Comparison of ENCODE assay signal across 8 mouse cellular contexts in the genomic region with DNA sequence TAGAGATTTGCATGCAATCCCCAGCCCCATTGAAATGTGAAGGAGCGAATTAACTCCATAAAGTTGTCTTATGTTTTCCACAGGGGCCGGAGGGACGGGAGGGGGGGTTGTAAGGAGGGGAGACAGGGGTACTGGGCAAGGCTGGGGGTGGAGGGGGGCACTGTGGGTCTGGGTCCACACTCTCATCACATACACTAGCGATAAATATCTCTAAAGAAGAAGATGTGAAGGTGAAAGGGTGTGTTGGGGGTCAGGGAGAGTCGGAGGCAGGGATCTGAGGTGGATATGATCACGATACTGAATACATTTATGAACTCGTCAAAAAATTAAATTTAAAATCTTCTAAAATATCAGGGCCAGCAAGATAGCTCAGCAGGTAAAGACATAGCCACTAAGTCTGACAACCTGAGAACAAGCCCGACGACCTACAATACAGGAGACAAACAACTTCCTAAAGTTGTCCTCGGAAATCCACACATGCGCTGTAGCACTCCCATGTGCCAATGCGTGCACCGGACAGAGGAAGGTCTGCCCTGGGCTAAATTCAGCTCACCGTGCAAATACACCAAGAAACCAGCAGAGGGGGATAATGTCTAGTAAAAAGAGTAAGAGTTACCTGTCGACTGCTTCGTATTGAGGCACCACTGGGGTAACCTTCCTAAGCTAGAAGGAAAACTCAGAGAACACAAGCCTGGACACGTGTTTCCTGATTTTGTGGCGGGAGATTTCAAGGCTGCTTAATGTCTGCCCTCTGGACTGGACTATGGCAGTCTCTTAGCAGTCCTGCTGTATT.
DNase-seq lines count a peak whose midpoint lies in the region; ATAC-seq lines count a peak whose summit lies in the region.

No protein-coding gene starts in this region.

- no peaks in the 10 kb centered on the region for H3K9me3 ChIP-seq in hindbrain, embryonic 12.5 days (replicated peaks)

- peak overlapping the region; percentile 46 for H3K9ac ChIP-seq in hindbrain, embryonic 12.5 days

- 7% methylated on average over 18 of the region's 18 CpGs for WGBS in hindbrain, embryonic 12.5 days

- peak; percentile 77 for DNase-seq in Muller cell, postnatal 12 days (ENCODE audit: inconsistent ontology term)
- peak; percentile 89 for DNase-seq in cerebellum, adult 9-10 months
- peak; percentile 28 to 43 for DNase-seq in frontal cortex, postnatal 10 days (ENCODE audit: low spot score in 2 of 2)
- peak; percentile 57 to 68 for DNase-seq in layer of hippocampus, postnatal 14 days (ENCODE audit: low spot score in 2 of 2)
- peak; percentile 79 for DNase-seq in lung, postnatal 14 days
- peak; percentile 79 for DNase-seq in retina, adult 2 months (ENCODE audit: low read depth, low spot score)
- DNase-seq in thymus, postnatal 36 days: peak; percentile 71 to 76

- peak; percentile 93 for ATAC-seq in hindbrain, embryonic 12.5 days (ENCODE audit: low FRiP score)

- H3K4me3 ChIP-seq in hindbrain, embryonic 12.5 days: peak overlapping the region; percentile 26

- no peak overlapping the region for H3K27ac ChIP-seq in hindbrain, embryonic 12.5 days

- peak overlapping the region; percentile 56 for H3K4me2 ChIP-seq in hindbrain, embryonic 12.5 days (replicated peaks)

- H3K27me3 ChIP-seq in hindbrain, embryonic 12.5 days: no peaks in the 10 kb centered on the region; the same call in 1 of the 2 replicates

- H3K36me3 ChIP-seq in hindbrain, embryonic 12.5 days: no peaks in the 10 kb centered on the region

- no peaks in the 10 kb centered on the region for H3K4me1 ChIP-seq in hindbrain, embryonic 12.5 days

Comparison
In these comparisons a context has a peak if more than half of its experiments do, and no peak if none do; other contexts are left out.
1. DNase-seq: peak in every context shown above with its lines; median percentile 89 in cerebellum, adult 9-10 months; 79 in lung, postnatal 14 days; 79 in retina, adult 2 months; 77 in Muller cell, postnatal 12 days; 74 in thymus, postnatal 36 days; 62 in layer of hippocampus, postnatal 14 days; 36 in frontal cortex, postnatal 10 days.